Mouse (Mus musculus) kidney, embryonic 16.5 days (tissue): ENCODE data around the gene Per3. TPM values are rescaled to one million over a fixed set of nuclear protein-coding genes. Genes with fewer than 3 reads are reported as not detected.
A peak's percentile ranks its signal among the peaks of the same experiment; 100 is the strongest.

Experiments used
- ATAC-seq: fragments of 200-750 bp; cut with Nextera tagmentation; 2 replicates; pipeline ENCODE4 v1.8.0; 2017; ENCODE audit warnings: moderate TSS enrichment; ENCODE audit not compliant: low FRiP score, low TSS enrichment
- H3K27ac ChIP-seq: fragments of 300-500 bp; sonication (generic); 2 replicates; pipeline ENCODE4 v1.5.1; 2014; ENCODE audit warnings: low read length
- H3K27me3 ChIP-seq: fragments of 300-500 bp; sonication (generic); 2 replicates; pipeline ENCODE4 v1.6.1; 2014; ENCODE audit warnings: low read length, control low read depth, mixed read lengths; ENCODE audit not compliant: insufficient read depth
- H3K36me3 ChIP-seq: fragments of 300-500 bp; sonication (generic); 2 replicates; pipeline ENCODE4 v1.6.1; 2014; ENCODE audit warnings: low read length, control low read depth, mixed read lengths; ENCODE audit not compliant: insufficient read depth
- H3K4me1 ChIP-seq: fragments of 300-500 bp; sonication (generic); 2 replicates; pipeline ENCODE4 v1.6.1; 2014; ENCODE audit warnings: low read length, control low read depth, mixed read lengths; ENCODE audit not compliant: insufficient read depth
- H3K4me2 ChIP-seq: fragments of 300-500 bp; sonication (generic); replicated peaks from 2 replicates; pipeline ENCODE4 v1.6.1; 2014; ENCODE audit warnings: low read depth, low read length
- H3K4me3 ChIP-seq: fragments of 300-500 bp; sonication (generic); 2 replicates; pipeline ENCODE4 v1.5.1; 2014; ENCODE audit warnings: mild to moderate bottlenecking, low read length
- H3K9ac ChIP-seq: fragments of 300-500 bp; sonication (generic); replicated peaks from 2 replicates; pipeline ENCODE4 v1.6.1; 2014; ENCODE audit warnings: low read length
- H3K9me3 ChIP-seq: fragments of 300-500 bp; sonication (generic); 2 replicates; pipeline ENCODE4 v1.6.1; 2016; ENCODE audit warnings: low read length, control low read depth
- WGBS: fragments of 180-500 bp; shearing (Covaris S2); extraction: QIAGEN DNeasy Blood & Tissue Kit; methylation state at CpG from one replicate; pipeline ENCODE4 v1.1.7; 2014; 5-methylcytosine and 5-hydroxymethylcytosine counted together
- polyA plus RNA-seq: library from polyadenylated mRNA; unstranded; fragments of >200 nt; fragmentation: Nextera tagmentation; extraction: Ambion mirVana; gene quantifications from 2 replicates; pipeline ENCODE4 v1.2.1, GENCODE M21; 2015

Per3 gene
- polyA plus RNA-seq, 1 experiment from 2014 or later: 7.6 TPM

DNA sequence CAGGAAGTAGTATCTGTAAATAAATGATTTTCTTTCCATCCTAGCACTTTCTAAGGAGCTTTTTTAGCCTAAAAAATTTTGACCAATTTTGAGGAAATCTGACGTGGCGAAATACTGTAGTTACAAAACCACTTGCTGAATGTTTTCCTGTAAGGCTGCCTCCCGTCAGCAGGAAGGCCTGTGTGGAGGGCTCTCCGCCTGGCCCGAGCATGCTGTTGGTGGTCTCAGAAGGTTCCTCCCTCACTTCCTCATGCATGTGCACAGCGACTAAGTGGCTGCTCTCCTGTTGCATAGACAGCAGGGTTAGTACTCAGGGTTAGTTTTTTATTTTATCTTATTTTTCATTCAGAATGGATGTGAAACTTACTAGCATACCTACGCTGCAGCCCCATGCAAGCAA is 26.5 kb upstream of the Per3 start:
- Histone ChIP-seq H3K27ac (no peak overlapping the region), H3K4me1 (no peaks in the 10 kb centered on the region), H3K9ac (no peak overlapping the region), H3K4me3 (no peak overlapping the region), H3K36me3 (no peaks in the 10 kb centered on the region), H3K27me3 (no peaks in the 10 kb centered on the region), H3K4me2 (no peak overlapping the region), H3K9me3 (no peaks in the 10 kb centered on the region)
- WGBS: 87% methylated on average over 7 of the region's 7 CpGs
- ATAC-seq: no peak

DNA sequence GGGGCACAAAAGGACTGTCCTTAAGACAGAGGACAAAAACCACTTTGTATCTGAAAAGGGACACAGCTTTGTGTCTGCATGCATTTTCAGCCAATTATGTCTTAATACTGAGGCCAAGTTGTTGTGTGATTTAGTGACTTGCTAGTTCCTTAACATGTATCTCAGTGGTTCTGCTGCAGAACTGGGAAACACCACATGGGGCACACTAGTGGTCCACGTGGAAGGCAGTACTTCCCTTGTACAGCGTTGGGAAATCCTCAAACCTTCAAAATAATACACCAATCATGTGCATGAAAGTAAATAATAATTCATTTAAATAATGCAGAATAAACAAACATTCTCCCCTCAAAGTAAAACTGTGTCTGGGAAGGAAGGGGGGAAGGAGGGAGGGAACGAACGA is 24.3 kb upstream of the Per3 start:
- Histone ChIP-seq H3K9me3 (no peaks in the 10 kb centered on the region), H3K4me2 (no peak overlapping the region), H3K27ac (no peak overlapping the region), H3K36me3 (no peaks in the 10 kb centered on the region), H3K9ac (no peak overlapping the region), H3K4me3 (no peak overlapping the region), H3K4me1 (no peaks in the 10 kb centered on the region), H3K27me3 (no peaks in the 10 kb centered on the region)
- no peak for ATAC-seq
- WGBS: 73% methylated on average over 4 of the region's 4 CpGs

DNA sequence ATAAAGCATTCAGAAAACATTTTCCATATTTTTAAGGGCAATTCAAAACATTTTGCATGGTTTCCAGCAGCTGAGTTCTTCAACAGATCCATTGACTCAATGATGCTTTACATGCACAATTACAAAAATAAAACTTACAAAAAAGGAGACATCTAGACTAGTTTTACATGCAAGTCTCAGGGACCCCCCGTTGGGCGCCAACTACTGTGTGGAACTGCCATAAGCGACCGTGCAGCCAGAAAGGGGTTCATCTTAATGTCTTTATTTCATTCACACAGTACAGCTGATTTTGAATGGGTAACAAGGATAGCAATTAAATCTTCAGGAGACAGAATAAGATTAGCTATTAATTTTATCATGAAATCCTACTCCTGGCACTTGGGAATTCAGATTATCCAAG is 15.1 kb upstream of the Per3 start:
- H3K27me3 ChIP-seq: no peaks in the 10 kb centered on the region
- H3K27ac ChIP-seq: no peak overlapping the region
- no peak for ATAC-seq
- WGBS: 97% methylated on average over 4 of the region's 4 CpGs
- peaks cover 10% of the 10 kb centered on the region for H3K4me1 ChIP-seq
- peaks cover 11% of the 10 kb centered on the region for H3K9me3 ChIP-seq
- H3K4me2 ChIP-seq: no peak overlapping the region
- peaks cover 12% of the 10 kb centered on the region; the same call in 1 of the 2 replicates for H3K36me3 ChIP-seq
- H3K9ac ChIP-seq: no peak overlapping the region
- H3K4me3 ChIP-seq: no peak overlapping the region

GRCm38 (mm10) chr4:151058634-151059033 is 14.2 kb upstream of the Per3 start:
- peak overlapping the region; percentile 64; the same call in 1 of the 2 replicates for H3K9ac ChIP-seq

DNA sequence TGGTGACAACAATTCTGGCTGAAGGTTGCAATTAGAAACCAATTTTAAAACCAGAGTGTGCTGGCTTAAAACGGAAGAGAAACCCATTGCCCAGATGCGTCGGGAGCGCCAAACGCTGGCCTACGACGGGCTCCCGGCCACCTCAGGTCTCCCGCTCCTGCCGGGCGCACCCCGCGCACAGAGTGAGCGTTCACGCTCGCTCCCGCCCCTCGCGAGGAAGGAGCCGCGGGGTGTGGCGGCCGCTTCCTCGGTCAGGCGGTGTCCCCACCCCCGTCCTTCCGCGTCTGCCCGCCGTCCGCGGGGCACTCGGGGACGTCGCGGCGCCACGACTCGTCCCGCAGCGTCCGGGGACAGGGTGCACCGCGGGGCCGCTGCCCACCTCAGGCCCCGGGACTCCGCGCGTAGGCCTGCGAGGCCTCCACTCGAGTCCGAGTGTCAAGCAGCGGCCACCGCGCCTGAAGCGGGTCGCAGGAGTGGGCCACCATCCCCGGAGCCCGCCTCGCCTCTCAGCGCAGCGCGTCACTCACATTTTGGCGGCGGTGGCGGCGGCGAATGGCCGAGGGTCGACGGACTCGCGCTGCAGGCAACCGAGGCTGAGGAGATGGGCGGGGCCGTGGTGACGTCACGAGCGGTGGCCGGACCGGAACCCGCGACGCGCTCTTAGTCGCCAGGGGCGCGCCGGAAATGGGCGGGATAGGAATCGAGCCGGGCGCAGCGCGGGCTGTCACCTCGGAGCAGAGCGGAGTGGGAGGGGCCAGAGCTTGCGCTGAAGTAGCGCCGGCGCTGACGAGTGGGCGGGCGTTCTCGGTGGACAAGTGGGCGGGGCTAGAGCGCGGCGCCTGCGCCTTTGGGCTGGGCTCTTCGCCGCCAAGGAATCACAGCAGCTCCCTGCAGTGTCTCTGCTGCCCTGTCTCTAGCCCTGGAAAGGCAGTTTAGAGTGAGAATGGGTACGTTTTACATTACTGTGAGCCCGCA is 13.2 kb upstream of the Per3 start, which contains the start of gene Vamp3:
Vamp3 (minus strand) TSS at position 617 of the 975 bp plus-strand sequence.
- ATAC-seq: peak; percentile 99
- whole genome bisulfite sequencing: under 1% methylated on average over 109 of the region's 114 CpGs

More at GRCm38 (mm10) chr4:151058634-151059033, 14.2 kb upstream of the Per3 start:
- no peak for ATAC-seq
- H3K9me3 ChIP-seq: peaks cover 11% of the 10 kb centered on the region
- peak overlapping the region; percentile 81 for H3K4me2 ChIP-seq
- H3K36me3 ChIP-seq: peaks cover 19% of the 10 kb centered on the region; the same call in 1 of the 2 replicates
- H3K27me3 ChIP-seq: no peaks in the 10 kb centered on the region
- peak overlapping the region; percentile 79; the same call in 1 of the 2 replicates for H3K27ac ChIP-seq
- peak overlapping the region; percentile 91 for H3K4me3 ChIP-seq
- 82% methylated on average over 4 of the region's 4 CpGs for WGBS
- H3K4me1 ChIP-seq: peaks cover 12% of the 10 kb centered on the region

GRCm38 (mm10) chr4:151051162-151051561 is 6.7 kb upstream of the Per3 start:
- Histone ChIP-seq H3K9me3 (no peaks in the 10 kb centered on the region), H3K4me2 (no peak overlapping the region), H3K4me3 (no peak overlapping the region), H3K4me1 (peaks cover 4% of the 10 kb centered on the region; the same call in 1 of the 2 replicates), H3K27ac (no peak overlapping the region), H3K36me3 (peaks cover 27% of the 10 kb centered on the region; the same call in 1 of the 2 replicates), H3K27me3 (no peaks in the 10 kb centered on the region), H3K9ac (no peak overlapping the region)
- ATAC-seq: no peak
- 88% methylated on average over 1 of the region's 1 CpGs for WGBS

More for the DNA sequence above, 13.2 kb upstream of the Per3 start, which contains the start of gene Vamp3:
- Histone ChIP-seq H3K27ac (peak within 1 kb of the TSS; percentile 95), H3K9ac (peak within 1 kb of the TSS; percentile 93), H3K36me3 (peaks cover 19% of the 10 kb centered on the region; the same call in 1 of the 2 replicates), H3K4me2 (peak within 1 kb of the TSS; percentile 81), H3K27me3 (no peaks in the 10 kb centered on the region), H3K4me3 (peak within 1 kb of the TSS; percentile 91), H3K9me3 (peaks cover 11% of the 10 kb centered on the region), H3K4me1 (peaks cover 12% of the 10 kb centered on the region)

DNA sequence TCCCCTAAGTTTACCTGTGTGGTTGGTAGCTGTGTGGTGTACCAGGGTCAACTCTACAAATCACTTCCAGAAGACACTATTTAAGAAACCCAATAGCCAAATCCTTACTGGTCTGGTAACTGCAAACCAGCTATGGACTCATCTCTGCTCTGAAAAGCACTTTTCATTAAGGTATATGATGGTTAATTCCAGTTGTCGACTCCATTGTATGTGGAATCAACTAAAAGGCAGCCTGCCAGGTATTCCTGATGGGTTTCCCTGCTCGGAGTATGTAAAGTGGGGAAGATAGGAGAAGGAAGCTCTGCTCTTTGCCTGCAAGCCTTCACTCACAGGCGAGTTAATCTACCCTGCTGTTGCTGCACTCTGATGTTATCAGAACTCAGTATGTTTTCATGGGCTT is 2.1 kb upstream of the Per3 start:
- H3K4me1 ChIP-seq: peaks cover 14% of the 10 kb centered on the region
- ATAC-seq: no peak
- WGBS: 86% methylated on average over 3 of the region's 3 CpGs

DNA sequence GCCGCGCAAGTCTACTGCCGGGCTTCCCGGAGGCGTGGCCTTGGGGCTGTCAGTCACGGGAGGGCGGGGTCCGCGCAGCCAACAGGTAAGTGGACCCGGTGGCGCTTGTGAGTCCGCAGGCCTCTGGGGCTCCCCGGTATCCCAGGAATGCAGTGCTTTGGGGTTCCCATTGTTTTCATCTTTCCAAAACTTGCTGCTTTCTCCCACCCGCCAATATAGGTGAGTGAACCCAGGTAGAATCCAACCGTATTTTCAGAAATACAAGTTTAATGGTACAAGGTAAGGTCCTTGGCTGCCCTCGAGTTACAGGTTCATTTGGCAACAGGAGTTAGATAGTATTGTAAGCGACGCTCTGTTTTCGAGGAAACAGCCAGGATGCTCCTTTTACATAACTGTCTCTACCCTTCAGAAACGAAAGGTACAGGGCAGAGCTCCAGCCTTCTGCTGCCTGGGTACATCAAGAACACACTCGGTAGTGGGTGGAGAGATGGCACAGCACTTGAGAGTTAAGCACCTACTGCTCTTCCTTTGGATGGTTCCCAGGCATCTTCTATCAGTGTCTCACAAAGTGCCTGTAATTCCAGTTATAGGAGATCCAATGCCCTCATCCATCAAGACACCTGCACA is 592 bp upstream of the Per3 start:
- 0 out of 2 replicates have a peak, but pooled peaks cover 2% of the 10 kb centered on the region for H3K27me3 ChIP-seq
- peak overlapping the region; percentile 99 for H3K4me2 ChIP-seq
- H3K9me3 ChIP-seq: no peaks in the 10 kb centered on the region
- no peak overlapping the region for H3K27ac ChIP-seq
- peak overlapping the region; percentile 65 for H3K9ac ChIP-seq
- 5% methylated on average over 21 of the region's 21 CpGs for WGBS
- peak; percentile 5; the same call in 1 of the 2 replicates for ATAC-seq
- peaks cover 14% of the 10 kb centered on the region for H3K4me1 ChIP-seq
- H3K36me3 ChIP-seq: peaks cover 14% of the 10 kb centered on the region; the same call in 1 of the 2 replicates
- peak overlapping the region; percentile 66 for H3K4me3 ChIP-seq

More for the DNA sequence above, 2.1 kb upstream of the Per3 start:
- Histone ChIP-seq H3K27me3 (0 out of 2 replicates have a peak, but pooled peaks cover 2% of the 10 kb centered on the region), H3K9ac (no peak overlapping the region), H3K27ac (no peak overlapping the region), H3K4me3 (no peak overlapping the region), H3K9me3 (no peaks in the 10 kb centered on the region), H3K36me3 (peaks cover 14% of the 10 kb centered on the region; the same call in 1 of the 2 replicates), H3K4me2 (no peak overlapping the region)

DNA sequence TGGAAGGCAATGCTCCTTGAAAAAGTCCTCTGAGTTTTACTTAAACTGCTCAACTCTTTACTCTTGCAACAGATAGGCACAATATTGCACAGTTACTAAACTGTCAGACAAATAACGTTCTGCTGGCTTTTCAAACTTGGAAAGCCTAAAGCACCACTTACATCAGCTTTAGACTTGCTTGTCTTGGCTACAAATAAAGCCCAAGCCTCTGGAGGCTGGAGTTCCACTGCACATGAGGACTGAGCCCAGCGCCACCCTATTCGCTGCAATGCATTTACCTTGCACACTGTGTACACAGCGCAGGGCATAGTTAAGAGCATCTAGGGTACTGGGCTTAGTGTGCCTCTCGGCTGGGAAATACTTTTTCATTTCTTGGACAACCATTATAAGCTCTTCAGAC is 1.2 kb downstream of the Per3 start:
- WGBS: 42% methylated on average over 5 of the region's 5 CpGs
- peak overlapping the region; percentile 99 for H3K4me2 ChIP-seq

More for the DNA sequence above, 1.2 kb downstream of the Per3 start:
- Histone ChIP-seq H3K9ac (peak overlapping the region; percentile 80), H3K36me3 (peaks cover 5% of the 10 kb centered on the region; the same call in 1 of the 2 replicates), H3K4me1 (peaks cover 14% of the 10 kb centered on the region), H3K27me3 (0 out of 2 replicates have a peak, but pooled peaks cover 2% of the 10 kb centered on the region), H3K9me3 (no peaks in the 10 kb centered on the region), H3K4me3 (peak overlapping the region; percentile 66), H3K27ac (no peak overlapping the region)
- ATAC-seq: no peak
